Mouse (Mus musculus): ENCODE data around the gene Nudt1.

DNA sequence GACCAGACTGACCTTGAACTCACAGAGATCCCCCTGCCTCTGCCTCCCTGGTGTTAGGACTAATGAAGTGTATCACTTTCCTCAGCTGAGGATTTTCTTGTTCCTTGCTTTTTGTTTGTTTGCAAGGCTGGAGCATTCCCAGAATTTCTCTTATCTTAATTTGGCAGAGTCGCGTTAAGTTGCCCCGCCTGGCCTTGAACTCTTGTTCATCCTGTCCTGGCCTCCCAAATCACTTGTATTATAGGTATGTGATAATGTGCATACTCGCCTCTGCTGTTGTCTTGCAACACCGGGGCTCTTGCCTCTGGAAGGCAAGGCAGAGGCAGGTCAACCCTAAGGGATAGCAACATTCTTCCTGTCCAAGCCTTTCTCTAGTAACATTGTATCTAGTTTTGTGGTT, 2.6 kb downstream of the Nudt1 start:
- no peak for TF ChIP-seq POLR2A (IDR thresholded peaks at IDR 0.05; ENCODE audit: control insufficient read depth, extremely low read depth, insufficient read depth, low read length, poor library complexity)
- TF ChIP-seq CTCF (IDR thresholded peaks at IDR 0.05; ENCODE audit: borderline replicate concordance, control insufficient read depth, extremely low read depth, insufficient read depth, low read length, poor library complexity), result no peak
